Mouse (Mus musculus) cerebellum, adult 11-12 months (tissue): ENCODE measurements around the gene Armc2.
"Not testable (repeated sequence)": the region's sequence is repeated elsewhere in the genome, so short reads cannot be mapped to it uniquely, and the experiment has no call there.

Experiments
- DNase-seq: peaks from one replicate; pipeline ENCODE4 v3.0.0; 2022

Armc2 gene

DNA sequence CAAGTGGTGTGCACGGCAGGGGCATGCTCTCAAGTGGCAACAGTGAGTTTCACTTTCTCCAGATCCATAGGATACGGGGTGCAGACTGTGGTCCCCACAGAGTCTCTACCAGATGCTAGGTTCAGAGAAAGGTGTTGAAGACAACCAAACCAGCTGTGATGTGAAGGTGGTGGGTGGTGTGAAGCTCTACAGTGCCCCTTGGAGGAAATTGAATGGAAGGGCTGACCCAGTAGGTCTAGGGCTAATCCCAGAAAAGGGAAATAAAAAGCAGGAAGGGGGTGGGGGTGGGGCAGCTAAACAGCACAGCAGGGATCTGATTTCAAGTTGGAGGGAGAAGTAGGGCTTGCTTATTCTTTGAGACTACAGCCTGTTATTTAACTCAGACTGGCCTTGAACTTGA is 58.4 kb downstream of the Armc2 start:
- no peak for DNase-seq

DNA sequence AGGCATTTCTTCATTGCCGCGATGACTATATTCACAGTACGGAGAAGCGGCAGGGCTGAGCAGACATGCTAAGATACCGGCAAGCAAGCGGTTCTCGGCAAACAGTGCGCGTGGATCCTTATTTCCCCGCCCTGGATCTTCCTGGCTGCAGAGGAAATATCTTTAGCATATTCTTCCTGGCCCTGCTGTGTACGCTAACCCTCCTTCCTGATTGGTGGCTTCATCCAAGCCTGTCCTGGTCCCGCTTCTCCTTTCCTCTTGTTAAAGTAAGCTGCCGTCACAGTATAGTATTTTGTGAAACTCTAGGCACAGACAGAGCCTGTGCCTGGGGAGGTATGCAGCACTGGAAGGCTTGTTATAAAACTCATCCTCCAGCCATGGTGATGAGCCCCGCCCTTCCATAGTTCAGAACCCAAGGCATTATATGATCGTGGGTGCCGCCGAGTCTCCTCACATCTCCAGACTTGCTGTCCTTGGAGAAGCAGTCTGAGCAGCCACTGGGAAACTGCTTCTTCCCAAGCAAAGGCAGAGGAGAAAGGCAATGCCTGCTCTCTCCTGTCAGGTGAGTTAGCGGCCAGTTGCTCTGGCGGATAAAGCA is 59.5 kb downstream of the Armc2 start:
- DNase-seq = no peak

DNA sequence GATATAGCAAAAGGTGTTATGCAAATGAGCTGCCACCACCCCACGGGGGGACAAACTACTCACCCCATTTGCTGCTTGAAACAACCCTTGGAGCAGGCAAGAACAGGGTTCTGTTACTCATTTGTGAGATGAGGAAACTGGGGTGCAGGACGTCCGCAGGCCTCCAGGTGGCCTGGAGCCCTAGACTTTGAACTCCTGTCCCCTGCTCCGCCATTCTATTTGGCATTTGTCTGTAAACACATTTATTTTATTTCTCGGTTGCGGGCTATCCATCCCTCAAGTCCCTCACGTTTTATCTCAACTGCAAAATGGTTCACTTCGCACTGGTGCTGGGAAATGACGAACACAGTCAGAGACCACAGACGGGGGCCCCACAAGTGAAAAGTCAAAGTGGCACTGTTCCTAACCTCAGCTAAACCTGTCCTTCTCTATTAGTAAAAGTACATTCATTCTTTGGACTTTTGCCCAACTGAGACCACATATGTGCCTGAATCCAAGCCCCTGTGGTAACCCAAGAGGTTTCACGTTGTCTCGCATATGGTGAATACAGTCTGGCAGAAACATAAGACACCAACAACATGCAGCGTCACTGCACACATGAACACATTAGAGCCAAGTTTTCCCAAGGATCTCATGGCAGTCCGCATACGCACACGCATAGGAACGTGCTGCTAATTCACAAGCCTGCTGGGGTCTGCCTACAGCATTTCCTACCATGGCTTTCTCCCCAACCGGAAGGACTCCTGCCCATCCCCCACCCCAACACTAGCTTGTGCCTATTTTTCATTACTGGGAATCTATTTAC is 60.6 kb downstream of the Armc2 start:
- no peak for DNase-seq

DNA sequence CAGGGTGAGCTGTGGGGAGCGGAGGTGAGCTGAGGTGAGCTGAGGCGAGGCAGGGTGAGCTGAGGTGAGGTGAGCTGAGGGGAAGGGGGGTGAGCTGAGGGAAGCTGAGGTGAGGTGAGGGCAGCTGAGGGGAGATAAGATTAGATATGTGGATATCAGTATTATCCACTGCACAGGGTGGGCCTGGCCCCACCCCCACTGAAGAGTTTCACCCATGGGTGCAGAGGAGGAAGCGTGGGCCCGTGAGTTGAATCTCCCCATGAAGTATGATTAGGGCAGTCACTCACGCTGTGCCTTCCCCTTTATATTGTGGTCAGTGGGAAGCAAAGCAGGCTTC is 64.7 kb downstream of the Armc2 start:
- DNase-seq = no peak

DNA sequence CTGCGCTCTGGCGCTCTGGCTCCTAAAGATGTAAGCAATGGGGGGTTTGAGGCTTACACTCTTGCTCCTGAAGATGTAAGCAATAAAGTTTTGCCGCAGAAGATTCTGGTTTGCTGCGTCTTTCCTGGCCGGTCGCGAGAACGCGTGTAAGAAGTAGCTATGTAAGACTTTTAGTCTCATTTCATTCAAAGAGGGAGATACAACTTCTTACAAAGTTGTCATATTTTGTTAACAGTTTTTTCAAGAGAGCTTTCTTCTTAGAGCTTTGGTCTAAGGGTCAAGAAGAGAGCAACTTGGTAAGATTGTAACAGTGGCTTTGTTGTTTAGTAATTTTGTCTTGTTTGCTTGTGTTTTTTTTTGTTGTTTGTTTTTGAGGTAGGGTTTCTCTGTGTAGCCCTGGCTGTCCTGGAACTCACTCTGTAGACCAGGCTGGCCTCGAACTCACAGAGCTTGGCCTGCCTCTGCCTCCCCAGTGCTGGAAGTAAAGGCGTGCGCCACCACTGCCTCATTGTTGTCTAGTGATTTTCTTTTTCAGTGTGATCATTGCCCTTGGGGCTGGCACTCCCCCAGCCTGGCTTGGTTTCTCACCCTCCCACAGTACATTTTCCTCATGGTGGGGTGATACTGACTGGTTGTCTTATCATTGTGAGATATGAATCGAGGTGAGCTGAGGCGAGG is 65.3 kb downstream of the Armc2 start:
- DNase-seq = no peak

DNA sequence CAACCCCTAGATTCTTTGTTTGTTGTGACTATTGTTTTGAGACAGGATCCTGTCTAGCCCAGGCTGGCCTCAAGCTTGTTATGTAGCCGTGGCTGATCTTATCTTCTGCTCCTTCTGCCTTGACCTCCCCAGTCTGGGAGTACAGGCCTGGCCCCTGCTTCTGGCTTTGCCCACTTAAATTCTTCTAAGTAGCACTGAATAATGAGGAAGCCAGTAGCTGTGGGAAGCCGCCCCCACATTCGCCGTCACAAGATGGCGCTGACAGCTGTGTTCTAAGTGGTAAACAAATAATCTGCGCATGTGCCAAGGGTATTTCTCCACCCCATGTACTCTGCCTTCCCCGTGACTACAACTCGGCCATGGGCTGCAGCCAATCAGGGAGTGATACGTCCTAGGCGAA is 65.9 kb downstream of the Armc2 start:
- DNase-seq = not testable (repeated sequence)

DNA sequence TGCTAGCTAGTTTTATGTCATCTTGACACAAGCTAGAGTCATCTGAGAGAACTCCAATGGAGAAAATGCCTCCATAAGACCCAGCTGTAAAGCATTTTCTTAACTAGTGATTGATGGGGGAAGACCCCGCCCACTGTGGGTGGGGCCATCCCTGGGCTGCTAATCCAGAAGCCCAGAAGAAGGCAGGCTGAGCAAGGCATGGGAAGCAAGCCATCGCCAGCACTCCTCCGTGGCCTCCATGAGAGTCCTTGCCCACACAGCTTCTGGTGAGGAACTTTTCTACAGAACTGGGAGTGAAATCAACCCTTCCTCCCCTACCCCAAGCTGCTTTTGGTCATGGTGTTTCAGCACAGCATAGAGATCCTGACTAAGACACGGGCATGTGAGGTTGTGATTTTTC is 79.2 kb downstream of the Armc2 start:
- no peak for DNase-seq

DNA sequence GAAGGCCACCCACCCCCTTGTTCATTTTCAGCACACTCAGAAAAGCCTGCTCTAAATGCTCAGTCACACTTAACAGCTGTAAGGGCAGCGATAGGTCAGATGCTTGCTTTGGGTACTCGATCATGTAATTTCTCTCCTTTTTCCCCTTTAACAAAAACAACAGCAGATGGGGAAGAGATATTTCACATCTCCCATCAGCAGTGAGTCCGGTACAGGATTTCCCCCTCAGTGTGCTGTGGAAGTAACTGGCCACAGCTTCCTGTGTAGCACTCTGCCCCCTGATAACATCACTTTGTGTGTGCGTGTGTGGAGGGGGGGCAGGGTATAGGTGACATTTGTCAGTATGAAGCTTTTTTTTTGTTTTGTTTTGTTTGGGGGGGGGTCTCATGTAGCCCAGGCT is 81.1 kb downstream of the Armc2 start:
- no peak for DNase-seq

DNA sequence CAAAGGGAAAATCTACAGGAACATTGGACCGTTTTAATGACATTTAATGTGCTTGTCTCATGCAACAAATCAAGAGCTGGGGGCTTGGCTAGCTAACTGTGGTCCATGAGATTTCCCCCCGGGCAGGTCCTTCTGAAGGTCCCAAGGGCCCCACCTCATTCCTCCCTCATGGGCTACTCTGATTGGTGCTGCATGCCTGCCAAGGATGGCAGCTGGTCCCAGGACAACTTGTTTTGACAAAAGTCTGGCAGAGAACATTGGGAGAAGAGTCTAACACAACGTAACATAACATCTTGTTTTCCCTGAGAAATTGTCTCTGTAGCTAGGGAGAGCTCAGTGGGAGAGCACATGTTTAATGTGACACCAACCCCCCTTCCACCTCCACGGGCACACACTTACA is 82.1 kb downstream of the Armc2 start:
- peak; percentile 56 for DNase-seq

DNA sequence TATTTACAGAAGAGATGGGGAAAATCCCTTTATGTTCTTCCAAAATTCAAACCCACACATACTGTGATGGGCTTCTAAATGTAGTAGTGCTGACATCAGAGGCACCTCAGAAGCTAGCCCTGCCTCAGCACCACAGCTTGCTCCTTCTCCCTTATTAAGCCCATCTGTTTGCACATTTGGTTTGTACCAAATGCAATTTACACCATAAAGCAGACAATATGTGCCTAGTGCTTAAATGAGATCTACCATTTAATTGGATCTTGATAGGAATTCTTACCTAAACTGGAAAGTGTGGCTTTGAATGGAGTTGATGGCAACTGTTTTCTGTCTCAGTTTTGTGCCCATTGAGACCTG is 82.8 kb downstream of the Armc2 start:
- DNase-seq = peak; percentile 45

DNA sequence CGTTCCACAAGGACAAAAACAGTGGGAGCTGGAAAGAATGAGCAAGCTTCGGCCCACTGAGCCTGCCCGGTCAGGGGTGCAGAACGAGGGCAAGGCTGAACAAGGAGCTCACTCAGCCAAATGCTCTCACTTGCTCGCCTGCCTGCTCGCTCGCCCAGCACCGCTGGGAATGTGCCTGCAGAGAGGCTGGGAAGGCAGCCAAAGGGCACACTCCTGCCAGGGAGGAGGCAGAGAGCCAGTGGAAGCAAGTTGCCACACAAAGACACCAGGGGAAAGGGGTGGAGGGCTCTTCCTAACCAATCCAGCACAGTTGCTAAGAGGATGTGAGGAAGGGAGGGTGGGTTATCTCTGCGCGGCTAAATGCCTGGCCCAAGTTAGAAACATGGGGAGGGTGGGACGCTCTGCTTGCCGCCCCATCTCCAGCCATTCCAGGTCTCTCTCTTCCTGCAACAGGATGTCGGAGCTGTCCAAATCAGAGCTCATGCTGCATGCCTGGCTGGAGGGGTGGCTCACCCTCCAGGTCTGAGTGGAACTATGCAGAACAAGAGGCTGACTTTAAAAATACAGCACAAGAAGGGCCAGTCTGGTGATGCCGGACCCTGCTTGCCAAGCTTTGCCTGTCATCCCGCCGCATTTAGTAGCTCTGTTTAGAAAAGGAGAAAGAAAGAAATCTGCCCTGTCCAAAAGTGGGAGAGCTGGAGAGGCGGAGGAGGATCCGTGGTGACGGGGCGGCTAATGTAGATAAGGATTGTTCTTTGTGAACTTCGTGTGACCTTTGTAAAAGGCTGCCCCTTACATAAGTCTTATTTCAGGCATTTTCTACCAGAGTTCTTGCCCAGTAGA is 83.4 kb downstream of the Armc2 start:
- DNase-seq = peak; percentile 96

DNA sequence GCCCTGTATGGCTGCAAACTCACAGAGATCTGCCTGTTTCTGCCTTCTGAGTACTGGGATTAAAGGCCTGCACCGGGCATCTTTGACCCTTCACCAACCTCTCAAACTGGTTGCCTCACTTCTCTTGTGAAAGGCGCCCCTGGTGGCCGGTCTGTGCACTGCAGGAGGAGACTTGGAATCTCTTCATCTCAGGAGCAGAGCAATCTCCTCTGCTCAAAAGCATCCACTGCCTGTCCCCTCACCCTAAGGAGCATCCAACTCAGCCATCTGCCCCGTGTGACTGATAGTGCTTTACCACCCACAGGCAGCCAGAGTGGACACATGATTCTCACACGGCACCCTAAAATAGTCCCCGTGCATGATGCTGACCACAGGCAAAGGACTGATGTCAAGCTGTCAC is 84.7 kb downstream of the Armc2 start:
- DNase-seq = peak; percentile 72

DNA sequence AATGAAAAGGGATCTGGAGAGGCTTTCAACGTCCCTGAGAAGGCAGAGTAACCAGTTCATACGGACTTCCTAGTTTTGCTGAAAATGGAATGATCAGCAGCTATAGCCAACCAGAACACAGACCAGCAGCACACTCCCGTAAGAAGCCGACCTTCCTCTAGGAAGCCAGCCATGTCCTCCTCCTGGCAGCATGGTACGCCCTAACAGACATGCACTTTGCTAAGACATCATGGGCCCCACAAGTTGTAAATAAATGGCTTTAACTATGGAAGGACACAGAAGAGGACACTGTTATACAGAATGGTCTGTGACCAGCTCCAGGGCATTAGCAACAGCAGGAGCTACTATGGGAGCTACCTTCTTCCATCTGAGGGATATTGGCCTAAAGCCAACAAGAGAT is 85.3 kb downstream of the Armc2 start:
- peak; percentile 37 for DNase-seq

DNA sequence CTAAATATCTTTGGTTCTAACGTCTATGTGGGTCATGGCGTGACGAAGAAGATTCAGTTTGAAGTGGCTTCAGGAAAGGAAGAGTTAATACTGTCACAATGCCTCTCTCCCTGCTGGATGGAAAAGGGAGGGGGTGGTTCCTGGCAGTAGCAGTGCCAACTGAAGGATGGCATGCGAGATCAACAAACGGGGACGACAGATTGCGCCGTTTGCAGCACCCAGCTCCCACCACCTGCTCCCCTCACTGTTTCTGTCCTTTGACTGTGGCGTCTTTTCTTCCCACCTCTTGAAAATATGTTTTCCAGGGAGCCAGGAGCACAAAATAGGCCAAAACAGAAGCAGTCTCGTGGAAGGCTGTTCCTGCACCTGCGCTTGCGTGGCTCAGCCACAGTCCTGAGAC is 86.3 kb downstream of the Armc2 start:
- DNase-seq = peak; percentile 90

DNA sequence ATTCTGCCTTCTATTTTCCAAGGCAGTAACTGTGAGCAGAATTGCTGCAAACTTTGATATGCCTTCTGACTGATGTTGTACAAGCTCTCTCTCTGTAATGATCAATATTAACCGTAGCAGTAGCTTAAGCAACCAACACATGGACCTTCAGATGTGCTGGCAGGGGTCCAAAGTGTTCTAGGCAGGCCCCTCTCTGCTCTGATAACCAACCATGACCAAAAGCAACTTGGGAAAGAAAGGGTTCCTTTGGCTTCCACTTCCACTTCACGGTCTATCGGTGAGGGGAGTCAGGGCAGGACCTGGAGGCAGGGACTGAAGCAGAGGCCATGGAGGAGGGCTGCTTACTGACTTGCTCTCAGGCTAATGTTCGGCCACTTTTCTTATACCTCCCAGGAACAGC is 87.3 kb downstream of the Armc2 start:
- peak; percentile 43 for DNase-seq

DNA sequence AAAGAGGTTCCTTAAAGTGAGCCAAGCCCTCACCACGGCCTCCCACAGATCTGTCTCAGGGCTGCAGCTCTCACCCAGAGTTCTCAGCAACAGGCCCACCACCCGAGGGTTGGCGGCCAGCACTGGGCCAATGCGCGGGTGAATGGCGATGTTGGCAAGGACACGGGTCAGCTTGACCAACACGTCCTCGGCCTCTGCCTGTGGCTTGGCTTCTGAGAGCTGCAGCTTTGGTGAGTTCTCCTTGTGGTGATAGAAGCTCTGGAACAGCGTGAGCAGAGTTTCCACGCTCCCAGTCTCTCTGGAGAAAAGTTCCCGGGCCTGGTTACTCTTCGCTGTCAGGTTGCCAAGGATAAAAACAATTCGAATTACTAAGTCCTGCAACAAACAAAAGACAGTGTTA is 91.5 kb downstream of the Armc2 start:
- DNase-seq = no peak

DNA sequence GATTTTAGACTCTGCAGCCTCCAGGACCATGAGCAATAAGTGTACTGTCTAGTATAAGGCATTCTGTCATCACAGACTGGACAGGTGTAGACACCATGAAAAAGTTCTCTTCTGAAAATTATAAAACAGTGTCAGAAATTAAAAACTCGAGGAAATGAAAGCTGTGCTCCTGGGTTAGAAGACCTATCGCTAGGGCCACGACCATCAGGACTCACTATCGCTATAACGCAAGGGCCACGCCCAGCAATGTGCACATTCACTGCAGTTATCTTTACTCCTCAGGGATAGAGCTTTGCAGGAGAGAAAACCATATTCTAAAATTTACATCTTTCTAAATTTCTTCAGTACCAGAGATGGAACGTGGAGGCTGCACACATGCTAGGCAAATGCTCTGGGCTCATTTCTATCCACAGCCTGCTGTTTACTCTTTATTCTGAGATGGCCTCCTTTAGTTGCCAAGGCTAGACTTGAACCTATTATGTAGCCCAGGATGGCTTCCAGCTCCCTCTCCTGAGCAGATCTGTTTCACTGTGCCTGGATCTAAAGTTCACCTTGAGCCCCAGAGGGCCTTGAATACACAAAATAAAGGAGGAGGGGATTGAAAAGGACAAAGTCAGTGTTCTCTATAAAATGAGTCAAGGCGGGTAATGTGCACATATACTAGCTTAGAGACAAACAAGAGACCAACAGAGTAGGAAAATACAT is 105.8 kb downstream of the Armc2 start:
- DNase-seq = no peak

DNA sequence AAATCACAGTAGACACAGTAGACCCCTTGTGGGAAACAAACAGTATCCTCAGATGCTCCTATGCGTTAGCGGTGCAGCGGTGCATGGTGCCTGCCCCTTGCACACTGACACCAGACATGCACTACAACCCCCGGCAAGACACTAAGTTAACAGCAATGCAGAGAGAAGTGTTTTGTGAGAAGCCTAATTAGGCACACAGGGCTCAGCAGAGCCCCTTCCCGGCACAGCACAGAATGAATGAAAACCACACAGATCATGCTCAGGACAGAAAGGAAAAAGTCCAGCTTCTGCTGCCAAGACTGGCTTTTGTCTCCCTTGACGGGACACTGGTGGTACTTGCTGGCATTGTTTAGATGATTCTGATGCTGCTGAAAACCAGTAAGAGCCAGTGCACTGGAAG is 109.3 kb downstream of the Armc2 start:
- no peak for DNase-seq

DNA sequence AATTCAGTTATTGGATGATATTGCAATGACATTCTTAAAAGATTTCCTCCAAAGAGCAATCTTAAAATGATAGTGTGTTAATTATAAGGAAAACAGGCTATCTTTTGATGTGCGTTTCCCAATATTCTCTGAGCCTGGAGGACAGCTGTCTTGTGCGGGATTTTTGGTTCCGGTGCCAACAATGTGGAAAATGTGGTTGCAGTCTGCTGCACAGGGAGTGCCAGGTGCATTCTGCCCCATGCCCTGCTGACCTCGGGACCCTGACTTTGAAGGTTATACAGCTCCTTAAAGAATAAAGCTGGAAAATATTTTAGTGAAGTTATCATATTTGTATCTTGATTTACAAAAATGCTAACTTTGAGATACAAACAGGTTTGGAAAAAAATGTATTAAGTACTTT is 110.3 kb downstream of the Armc2 start:
- DNase-seq = no peak

DNA sequence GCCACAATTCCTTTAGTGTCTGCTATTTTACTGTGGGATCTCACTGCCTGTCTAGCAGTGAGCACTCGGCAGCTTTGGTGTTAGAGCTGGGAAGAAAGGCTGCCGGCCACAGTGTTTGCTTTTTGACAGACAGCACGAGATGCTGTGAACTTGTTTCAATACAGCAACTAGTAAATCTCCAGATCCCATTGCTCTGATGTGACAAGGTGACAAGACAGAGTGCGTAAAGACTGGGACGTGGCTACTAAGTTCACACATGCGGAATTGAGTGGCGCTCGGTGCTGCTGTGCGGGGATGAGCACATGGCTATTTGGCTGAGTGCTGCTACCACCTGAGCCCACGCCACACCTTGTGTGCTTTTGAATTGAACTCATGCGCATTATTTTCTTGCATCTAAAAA is 110.8 kb downstream of the Armc2 start:
- DNase-seq = no peak

DNA sequence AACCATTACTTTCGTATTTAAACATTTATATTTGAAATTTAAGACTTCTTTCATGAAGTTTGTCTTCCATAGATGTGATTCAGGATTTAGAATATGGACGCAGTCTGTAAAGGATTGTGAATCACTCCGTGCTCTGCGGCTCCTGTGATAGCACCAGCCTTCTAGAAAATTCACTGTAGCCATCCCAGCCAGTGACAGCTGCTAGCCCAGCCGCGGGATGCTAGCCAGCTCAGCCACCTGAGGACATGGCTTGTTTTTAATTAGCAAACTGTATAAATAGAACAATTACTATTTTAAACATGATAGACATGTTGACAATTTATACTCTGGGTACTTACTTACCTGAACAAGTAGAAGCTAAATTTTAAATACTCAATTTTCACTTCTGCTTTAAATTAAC is 116.4 kb downstream of the Armc2 start:
- peak; percentile 76 for DNase-seq

DNA sequence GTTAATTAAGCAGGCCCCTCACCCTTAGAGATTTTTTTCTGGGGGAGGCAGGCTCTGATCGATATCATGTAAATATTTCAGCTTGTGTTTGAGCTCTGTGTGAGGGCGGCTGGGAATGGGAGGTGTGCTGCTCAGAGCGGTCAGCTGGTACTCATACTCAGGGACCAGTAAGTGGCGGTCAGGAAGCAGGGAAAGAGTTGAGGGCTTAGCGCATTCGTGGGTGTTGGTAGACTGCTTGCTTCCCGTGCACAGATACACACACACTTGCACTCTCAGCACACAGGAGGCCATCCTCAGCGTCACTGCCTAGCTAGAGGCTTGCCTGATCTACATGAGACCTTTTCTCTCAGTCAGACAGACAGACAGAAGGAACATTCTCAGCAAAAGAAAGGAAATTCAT is 116.8 kb downstream of the Armc2 start:
- no peak for DNase-seq

DNA sequence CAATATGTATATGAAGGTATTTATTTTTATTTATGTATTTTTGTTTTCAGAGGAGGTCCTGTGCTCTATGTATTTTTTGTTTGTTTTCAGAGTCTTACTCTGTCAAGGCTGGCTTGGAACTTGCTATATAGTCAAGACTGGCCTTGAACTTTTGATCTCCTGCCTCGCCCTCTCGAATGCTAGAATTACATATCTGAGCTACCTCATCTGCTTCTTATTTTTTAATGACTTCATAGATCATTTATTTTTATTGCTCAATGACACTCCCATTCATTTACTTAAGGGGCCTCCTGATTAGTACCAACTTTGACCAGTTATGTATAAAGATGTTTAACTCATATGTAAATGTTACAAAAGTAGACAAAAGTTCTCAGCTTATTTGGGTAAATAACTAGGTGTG is 121.4 kb downstream of the Armc2 start:
- DNase-seq = no peak
